Mouse (Mus musculus): ENCODE results near the gene Kifc5b.

DNA sequence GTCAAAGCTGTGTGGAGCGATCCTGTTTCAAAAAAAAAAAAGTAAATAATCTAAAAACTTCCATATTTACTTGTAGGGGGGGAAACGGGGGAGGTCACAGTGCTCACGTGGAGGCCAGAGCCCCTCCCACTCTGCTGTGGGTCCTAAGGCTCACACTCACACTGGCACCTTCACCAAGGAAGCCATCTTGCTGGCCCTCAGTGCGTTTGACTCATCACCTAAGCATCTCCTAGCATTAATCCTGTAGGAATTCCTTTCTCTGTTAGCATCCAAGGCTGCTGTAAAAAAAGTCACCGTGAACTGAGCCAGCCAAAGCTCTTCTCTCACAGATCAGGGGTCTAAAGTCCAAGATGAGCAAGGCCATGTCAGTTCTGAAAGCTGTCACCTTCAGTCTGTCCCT lies 39.4 kb downstream of the Kifc5b start:
- TF ChIP-seq CTCF (conservative IDR thresholded peaks at IDR 0.05; ENCODE audit: insufficient read depth, insufficient read length, low read depth, low read length) (no peak), POLR2A (IDR thresholded peaks at IDR 0.05; ENCODE audit: low read depth, low read length) (no peak)
